Mouse (Mus musculus) cerebellum, adult (tissue): ENCODE results near the gene Dynlt1c.
A peak's percentile ranks its signal among the peaks of the same experiment; 100 is the strongest.
"Not testable (repeated sequence)": the region's sequence is repeated elsewhere in the genome, so short reads cannot be mapped to it uniquely, and the experiment has no call there.

Source experiments
- ATAC-seq: cut with Nextera tagmentation; 2 replicates; pipeline ENCODE4 v1.9.2; 2017; ENCODE audit warnings: mild to moderate bottlenecking, moderate library complexity, mixed read lengths; ENCODE audit not compliant: insufficient number of reproducible peaks, low FRiP score, low TSS enrichment

The Dynlt1c gene

GRCm38 (mm10) chr17:6601204-6601911 is at the start of gene Dynlt1c:
TSS of gene Dynlt1c (plus strand) at chr17:6601671.
- peak; percentile 96 for ATAC-seq

GRCm38 (mm10) chr17:6553798-6554197 is 47.7 kb upstream of the Dynlt1c start:
- ATAC-seq = peak; percentile 39; the same call in 1 of the 2 replicates

- not testable (repeated sequence) for ATAC-seq
Measured at GRCm38 (mm10) chr17:6554243-6554642, 47.2 kb upstream of the Dynlt1c start.

- ATAC-seq = 0 out of 2 replicates have a peak, but pooled peaks have one; percentile 22
Measured at GRCm38 (mm10) chr17:6559447-6560133, 41.9 kb upstream of the Dynlt1c start.

- ATAC-seq = not testable (repeated sequence)
Measured at GRCm38 (mm10) chr17:6564866-6565265, 36.6 kb upstream of the Dynlt1c start.

- ATAC-seq = not testable (repeated sequence)
Measured at GRCm38 (mm10) chr17:6567908-6568307, 33.6 kb upstream of the Dynlt1c start.

GRCm38 (mm10) chr17:6571296-6571695 is 30.2 kb upstream of the Dynlt1c start:
- ATAC-seq = not testable (repeated sequence)

GRCm38 (mm10) chr17:6572202-6572601 is 29.3 kb upstream of the Dynlt1c start:
- ATAC-seq = not testable (repeated sequence)

- ATAC-seq = not testable (repeated sequence)
Measured at GRCm38 (mm10) chr17:6575376-6575775, 26.1 kb upstream of the Dynlt1c start.

GRCm38 (mm10) chr17:6588672-6589071 is 12.8 kb upstream of the Dynlt1c start:
- ATAC-seq = peak; percentile 36; the same call in 1 of the 2 replicates

- not testable (repeated sequence) for ATAC-seq
Measured at GRCm38 (mm10) chr17:6592109-6592508, 9.4 kb upstream of the Dynlt1c start.

- ATAC-seq = not testable (repeated sequence)
Measured at GRCm38 (mm10) chr17:6593896-6594295, 7.6 kb upstream of the Dynlt1c start.

GRCm38 (mm10) chr17:6595776-6596497 is 5.5 kb upstream of the Dynlt1c start:
- ATAC-seq = not testable (repeated sequence)

- not testable (repeated sequence) for ATAC-seq
Measured at GRCm38 (mm10) chr17:6598356-6598755, 3.1 kb upstream of the Dynlt1c start.

- ATAC-seq = not testable (repeated sequence)
Measured at GRCm38 (mm10) chr17:6600216-6600911, 1.1 kb upstream of the Dynlt1c start.

- ATAC-seq = peak; percentile 40
Measured at GRCm38 (mm10) chr17:6602205-6602604, 734 bp downstream of the Dynlt1c start.

GRCm38 (mm10) chr17:6605347-6605746 is 3.9 kb downstream of the Dynlt1c start:
- not testable (repeated sequence) for ATAC-seq

GRCm38 (mm10) chr17:6613524-6613923 is 12.1 kb downstream of the Dynlt1c start:
- ATAC-seq = not testable (repeated sequence)

GRCm38 (mm10) chr17:6614316-6614715 is 12.8 kb downstream of the Dynlt1c start:
- not testable (repeated sequence) for ATAC-seq

GRCm38 (mm10) chr17:6616731-6617130 is 15.3 kb downstream of the Dynlt1c start:
- ATAC-seq = not testable (repeated sequence)
